Mouse (Mus musculus): Measurements from ENCODE around the gene B3gnt3.

GRCm38 (mm10) chr8:71692509-71692908 is 9.1 kb downstream of the B3gnt3 start:
- TF ChIP-seq CTCF (IDR thresholded peaks at IDR 0.05; ENCODE audit: borderline replicate concordance, extremely low read depth, insufficient read depth, insufficient read length), result no peak
- TF ChIP-seq POLR2A (IDR thresholded peaks at IDR 0.05; ENCODE audit: borderline replicate concordance, extremely low read depth, insufficient read depth, insufficient read length, poor library complexity, severe bottlenecking), result no peak

All from brain, embryonic 14.5 days (tissue).